Mouse (Mus musculus): ENCODE measurements around the gene Fgf8.

The Fgf8 gene

GRCm38 (mm10) chr19:45748691-45749242, 6.1 kb upstream of the Fgf8 start:
- peak; percentile 23 for DNase-seq (ENCODE audit: low spot score)

DNA sequence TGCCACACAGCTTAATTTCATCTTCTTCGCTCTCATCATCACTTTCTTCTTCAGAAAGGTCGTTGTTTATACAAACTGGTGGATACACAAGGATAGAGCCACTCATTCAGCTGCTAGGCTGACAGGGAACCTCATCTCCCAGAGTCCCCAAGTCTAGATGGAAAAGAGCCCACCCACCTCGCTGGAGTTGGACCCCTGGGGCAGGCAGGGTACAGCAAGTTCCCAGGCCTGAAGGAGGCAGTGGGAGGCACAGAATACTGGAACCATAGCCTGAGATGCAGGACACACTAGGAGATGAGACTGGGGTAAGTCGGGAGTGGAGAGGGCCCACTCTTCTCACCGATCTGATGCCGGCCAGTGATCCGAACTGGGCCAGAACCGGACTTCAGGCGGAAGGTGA, 5.5 kb upstream of the Fgf8 start:
- DNase-seq (ENCODE audit: low spot score) = no peak

DNA sequence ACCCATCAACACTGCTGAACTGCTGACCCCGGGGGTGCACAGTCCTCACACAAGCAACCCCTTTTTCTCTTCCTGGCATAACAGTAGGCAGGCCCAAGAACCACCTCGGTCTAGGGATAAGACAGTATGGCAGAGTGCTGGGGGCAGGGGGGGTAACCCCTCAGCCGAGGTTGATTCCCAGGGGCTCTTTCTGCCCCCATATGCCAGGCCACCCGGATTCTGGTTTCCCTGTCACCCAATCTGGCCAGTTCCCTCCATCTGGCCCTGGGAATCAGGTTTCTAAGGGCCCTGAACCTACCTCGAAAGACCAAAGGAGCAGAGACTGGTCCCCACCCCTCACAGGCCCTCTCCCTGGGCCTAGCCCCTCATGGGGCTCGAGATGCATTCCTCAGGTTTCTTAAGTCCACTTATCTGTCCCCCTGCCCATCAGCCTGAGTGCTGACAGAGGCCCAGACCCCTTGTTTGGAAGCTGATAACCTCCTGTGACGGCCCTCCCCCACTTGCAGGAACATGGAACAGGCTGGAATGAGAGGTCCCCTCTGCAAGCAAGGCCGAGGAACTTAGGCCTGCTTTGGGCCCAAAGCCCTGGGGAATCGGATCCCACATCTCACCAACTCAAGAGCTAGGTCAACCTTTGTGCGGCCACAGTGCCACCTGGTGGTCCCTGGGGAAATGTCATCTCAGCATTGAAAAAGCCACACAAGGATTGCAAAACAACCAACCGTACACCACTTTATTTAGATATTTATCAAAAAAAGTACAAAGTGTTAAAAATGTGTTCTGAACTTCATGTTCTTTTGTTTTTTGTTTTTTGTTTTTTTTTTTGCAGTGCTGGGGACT, 4.5 kb upstream of the Fgf8 start:
- peak; percentile 70 for DNase-seq (ENCODE audit: low spot score)

DNA sequence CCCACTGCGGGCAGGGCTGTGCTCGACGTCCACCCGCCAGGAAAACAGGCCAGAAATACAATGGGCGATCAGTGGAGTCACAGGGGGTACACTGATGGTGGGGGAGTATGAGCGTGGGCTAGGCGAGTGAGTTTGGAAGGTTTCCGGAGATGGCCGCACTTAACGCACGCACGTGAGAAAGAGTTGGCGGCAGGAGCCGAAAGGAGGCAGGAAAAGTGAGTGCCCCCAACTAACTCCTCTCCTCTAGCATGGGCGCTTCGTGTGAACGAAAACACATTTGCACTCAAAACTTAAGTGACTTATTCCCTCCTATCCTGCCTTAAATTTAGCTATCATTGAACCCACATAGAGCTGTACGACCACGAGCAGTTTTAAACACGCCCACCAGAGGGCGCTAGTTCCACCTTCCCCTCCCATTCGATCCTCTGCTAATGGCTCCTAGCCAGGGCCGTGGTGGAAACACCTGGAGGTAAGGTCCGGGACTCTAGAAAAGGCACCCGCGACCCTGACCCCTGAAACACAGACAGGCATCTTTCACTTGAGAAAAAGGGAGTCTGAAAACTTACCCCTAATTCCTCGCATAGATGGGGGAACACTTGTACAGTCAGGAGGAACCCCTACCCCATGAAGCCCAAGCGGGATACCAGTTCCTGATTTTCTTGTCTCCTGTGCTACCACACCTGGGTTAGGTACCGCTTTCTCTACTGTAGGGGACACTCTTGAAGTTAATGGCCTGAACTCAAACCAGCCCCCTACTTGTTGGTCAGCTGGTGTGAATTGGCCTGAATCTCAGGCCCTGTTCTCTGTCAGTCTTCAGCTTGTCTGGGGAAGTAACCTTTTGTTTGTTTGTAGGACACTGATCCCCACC, 3.7 kb upstream of the Fgf8 start:
- DNase-seq (ENCODE audit: low spot score) = peak; percentile 70

- DNase-seq (ENCODE audit: low spot score) = no peak
Observed at GRCm38 (mm10) chr19:45745344-45746152, 2.8 kb upstream of the Fgf8 start.

- no peak for DNase-seq (ENCODE audit: low spot score)
Observed at GRCm38 (mm10) chr19:45743619-45744018, 904 bp upstream of the Fgf8 start.

DNA sequence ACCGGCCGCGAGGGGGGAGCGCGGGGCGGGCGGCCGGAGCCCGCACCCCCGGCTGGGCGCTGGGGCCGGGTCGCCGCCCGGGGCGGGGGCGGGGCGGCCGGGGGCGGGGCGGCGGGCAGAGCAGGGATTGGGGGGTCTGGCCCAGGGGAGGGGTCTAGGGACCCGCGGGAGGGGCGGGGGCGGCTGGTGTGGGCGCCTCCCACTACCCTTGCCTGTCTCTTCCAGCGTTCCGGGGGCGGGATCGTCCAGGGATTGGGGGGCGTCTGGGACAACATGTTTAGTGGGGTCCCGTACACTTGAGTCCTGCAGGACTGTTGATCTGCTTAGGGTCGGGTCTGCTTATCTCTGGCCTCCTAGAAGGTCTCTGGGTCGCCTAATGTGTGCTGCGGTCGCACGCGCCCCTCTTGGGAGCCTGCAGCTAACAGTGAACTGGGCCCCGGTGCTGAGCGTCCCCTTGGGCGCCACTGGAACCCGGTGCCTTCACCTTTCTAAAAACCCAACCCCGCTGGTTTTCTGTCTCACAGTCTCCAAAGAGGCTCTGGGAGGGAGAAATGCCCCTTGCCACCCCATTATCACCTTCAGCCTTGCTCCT, 365 bp upstream of the Fgf8 start:
- DNase-seq (ENCODE audit: low spot score) = no peak

DNA sequence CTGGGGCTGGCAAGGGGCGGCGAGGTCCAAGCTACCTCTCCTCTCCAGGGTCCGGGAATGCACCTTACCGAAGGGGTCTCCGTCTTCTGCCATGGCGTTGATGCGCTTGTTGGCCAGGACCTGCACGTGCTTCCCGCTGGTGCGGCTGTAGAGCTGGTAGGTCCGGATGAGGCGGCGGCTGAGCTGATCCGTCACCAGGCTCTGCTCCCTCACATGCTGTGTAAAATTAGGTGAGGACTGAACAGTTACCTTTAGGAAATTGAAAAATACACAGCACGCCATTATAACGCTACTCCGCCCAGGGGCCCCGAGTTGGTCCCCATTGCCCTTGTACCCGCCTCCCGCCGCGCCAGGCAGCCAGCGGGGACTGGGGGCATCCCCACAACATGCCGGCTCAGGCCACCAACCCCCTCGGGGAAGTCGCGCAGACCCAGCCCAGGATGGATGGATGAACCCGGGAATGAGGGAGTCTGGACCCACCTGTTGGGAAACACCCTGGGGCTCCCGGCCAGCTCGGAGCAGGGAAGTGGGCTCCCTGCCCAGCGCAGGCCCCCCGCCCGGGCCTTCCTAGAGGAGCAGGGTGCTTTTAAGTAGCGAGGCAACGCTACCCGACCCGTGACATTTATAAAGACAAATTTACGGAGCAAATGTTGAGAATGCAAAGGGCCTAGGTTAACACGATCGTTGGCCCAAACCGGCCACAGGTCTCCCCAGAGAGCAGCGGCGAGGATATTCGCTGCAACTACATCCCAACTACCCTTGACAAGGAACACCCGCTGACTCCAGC, 1.1 kb downstream of the Fgf8 start:
- DNase-seq (ENCODE audit: low spot score) = no peak

- no peak for DNase-seq (ENCODE audit: low spot score)
Observed at GRCm38 (mm10) chr19:45740817-45741216, 1.9 kb downstream of the Fgf8 start.

GRCm38 (mm10) chr19:45740233-45740632, 2.5 kb downstream of the Fgf8 start:
- no peak for DNase-seq (ENCODE audit: low spot score)

DNA sequence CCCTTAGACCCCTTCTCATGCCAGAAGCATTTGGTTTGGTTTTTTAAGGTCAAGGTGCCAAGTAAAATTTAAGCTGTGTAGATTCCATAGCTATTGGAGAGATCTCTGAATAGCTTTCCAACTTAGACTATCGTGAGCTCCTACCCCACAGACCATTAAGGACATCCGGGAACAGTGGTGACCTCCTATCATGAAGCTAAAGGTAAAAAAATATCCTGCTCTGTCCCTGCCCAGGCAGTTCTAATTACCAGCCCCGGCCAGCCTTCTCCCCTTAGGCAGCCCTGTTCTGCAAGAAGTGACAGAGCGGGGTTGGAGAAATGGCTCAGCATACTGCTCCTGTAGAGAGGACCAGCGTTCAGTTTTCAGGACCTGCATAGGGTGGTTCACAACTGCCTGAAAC, 4.2 kb downstream of the Fgf8 start:
- DNase-seq (ENCODE audit: low spot score) = no peak

GRCm38 (mm10) chr19:45737846-45738484, 4.8 kb downstream of the Fgf8 start:
- DNase-seq (ENCODE audit: low spot score) = no peak

GRCm38 (mm10) chr19:45737208-45737845, 5.4 kb downstream of the Fgf8 start:
- no peak for DNase-seq (ENCODE audit: low spot score)

DNA sequence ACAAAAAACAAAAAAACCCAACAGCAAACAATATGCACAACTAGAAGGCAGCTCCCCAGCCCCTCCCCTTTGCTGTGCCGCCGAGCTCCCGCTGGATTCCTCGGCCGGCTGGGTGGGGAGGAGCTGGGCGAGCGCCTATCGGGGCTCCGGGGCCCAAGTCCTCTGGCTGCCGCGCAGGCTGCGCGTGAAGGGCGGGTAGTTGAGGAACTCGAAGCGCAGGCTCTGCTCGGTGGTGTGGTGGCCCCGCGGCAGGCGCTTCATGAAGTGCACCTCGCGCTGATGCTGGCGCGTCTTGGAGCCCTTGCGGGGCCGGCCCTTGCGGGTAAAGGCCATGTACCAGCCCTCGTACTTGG, 5.9 kb downstream of the Fgf8 start:
- DNase-seq (ENCODE audit: low spot score) = no peak

GRCm38 (mm10) chr19:45736241-45736640, 6.5 kb downstream of the Fgf8 start:
- no peak for DNase-seq (ENCODE audit: low spot score)

GRCm38 (mm10) chr19:45734762-45735161, 8.0 kb downstream of the Fgf8 start:
- no peak for DNase-seq (ENCODE audit: low spot score)

DNA sequence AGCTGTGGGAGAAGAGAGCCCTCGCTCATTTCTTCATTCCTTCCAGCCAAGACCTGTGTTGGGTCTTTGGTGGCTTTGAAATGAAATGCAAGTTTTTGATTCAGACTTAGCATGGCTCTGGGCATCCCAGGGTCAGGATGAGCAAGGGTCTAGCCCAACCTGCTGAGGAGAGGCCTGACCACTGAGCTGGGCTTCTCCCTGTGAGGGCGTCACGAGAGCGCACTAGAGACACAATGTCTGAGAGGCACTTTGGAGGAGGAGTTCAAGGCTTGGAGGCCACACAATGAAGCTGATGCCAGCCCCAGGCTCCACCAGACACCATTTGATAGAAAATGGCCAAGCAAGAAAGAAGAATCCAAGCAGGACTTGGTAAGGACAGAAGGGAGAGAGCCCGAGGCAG, 8.5 kb downstream of the Fgf8 start:
- no peak for DNase-seq (ENCODE audit: low spot score)

DNA sequence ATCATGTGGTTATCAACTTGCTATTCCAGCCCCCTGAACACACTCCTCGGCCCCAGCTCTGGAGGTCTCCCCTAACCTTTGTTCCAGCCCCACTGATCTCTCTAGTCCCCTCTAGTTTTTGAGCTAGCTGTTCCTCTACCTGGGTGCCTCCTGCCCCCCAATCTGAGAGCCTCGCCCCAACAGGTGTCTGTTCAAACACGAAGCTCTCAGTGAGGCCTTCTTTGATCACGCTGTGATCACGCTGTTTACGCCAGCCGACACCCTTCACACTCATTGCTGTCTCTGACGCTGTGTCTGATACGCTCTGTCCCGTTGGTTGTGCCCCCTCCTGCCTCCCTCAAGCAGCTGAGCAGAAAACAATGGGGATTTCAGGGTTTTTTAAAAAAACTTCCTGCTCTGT, 9.2 kb downstream of the Fgf8 start:
- no peak for DNase-seq (ENCODE audit: low spot score)

DNA sequence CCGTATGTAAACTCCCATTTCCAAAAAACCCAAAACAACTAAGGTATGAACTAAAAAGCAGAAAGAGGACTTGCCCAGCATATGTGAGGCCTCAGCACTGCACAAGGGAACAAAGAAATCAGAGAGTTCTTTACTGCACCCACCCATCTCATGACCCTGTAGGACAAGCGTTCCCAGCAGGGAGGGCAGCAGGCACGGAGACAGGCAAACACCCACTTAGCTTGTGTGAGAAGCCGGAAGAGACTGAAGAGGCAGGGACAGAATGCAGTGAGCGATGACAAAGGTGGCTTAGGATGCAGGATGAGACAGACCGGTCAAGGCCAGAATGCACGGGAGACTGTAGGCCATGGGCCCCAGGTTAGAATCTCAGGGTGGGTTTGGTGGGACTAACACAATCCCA, 11.1 kb downstream of the Fgf8 start:
- DNase-seq (ENCODE audit: low spot score) = no peak

- DNase-seq (ENCODE audit: low spot score) = no peak
Observed at GRCm38 (mm10) chr19:45730042-45730441, 12.7 kb downstream of the Fgf8 start.

All from spleen, adult 12 weeks (tissue).